Mouse (Mus musculus): ENCODE data around the gene Sox30. TPM values are rescaled to one million over a fixed set of nuclear protein-coding genes. Genes with fewer than 3 reads are reported as not detected.
A peak's percentile ranks its signal among the peaks of the same experiment; 100 is the strongest.

Sox30 gene
- polyA plus RNA-seq, 2 experiments: 0.45 to 0.54 TPM

DNA sequence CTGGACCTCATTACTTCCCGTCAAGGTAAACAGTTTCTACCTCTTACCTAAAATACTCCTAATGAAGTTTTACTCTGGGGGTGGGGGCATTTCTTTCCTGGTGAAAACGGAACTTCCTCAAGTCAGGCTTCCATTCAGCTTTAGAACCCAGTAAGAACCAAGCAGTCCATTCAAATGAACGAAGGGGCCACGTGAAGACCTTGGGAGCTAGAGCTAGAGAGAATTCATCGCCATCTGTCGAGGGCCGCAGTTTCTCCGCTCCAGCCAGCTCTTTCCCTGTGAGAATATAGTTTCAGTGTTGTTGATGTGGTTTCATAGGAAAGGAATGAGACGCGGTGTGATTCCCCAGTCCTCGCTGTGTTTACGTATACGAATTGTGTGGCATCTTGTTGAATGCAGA lies 12.0 kb downstream of the Sox30 start:
- H3K27me3 ChIP-seq (ENCODE audit: control insufficient read depth, insufficient read depth, low read length): no peaks in the 10 kb centered on the region
- H3K4me3 ChIP-seq (replicated peaks; ENCODE audit: low read length): peak overlapping the region; percentile 28
- no peak overlapping the region for H3K27ac ChIP-seq (replicated peaks; ENCODE audit: low read depth, low read length)
- 52% methylated on average over 13 of the region's 13 CpGs for WGBS
- no peaks in the 10 kb centered on the region for H3K36me3 ChIP-seq (ENCODE audit: control insufficient read depth, insufficient read depth, low read length)
- H3K4me1 ChIP-seq (ENCODE audit: control insufficient read depth, insufficient read depth, low read length): no peaks in the 10 kb centered on the region
- H3K4me2 ChIP-seq (replicated peaks; ENCODE audit: low read depth, low read length, severe bottlenecking): peak overlapping the region; percentile 54
- ATAC-seq (ENCODE audit: low FRiP score, low read depth) (no peak), DNase-seq (ENCODE audit: low spot score) (no peak)
- TF ChIP-seq POLR2A (IDR thresholded peaks at IDR 0.05; ENCODE audit: borderline replicate concordance, extremely low read depth, insufficient read depth, insufficient read length): no peak
- H3K9me3 ChIP-seq (ENCODE audit: control insufficient read depth, low read length): no peaks in the 10 kb centered on the region
- H3K9ac ChIP-seq (ENCODE audit: low read depth, low read length, severe bottlenecking): no peak overlapping the region; the same call in 1 of the 2 replicates

DNA sequence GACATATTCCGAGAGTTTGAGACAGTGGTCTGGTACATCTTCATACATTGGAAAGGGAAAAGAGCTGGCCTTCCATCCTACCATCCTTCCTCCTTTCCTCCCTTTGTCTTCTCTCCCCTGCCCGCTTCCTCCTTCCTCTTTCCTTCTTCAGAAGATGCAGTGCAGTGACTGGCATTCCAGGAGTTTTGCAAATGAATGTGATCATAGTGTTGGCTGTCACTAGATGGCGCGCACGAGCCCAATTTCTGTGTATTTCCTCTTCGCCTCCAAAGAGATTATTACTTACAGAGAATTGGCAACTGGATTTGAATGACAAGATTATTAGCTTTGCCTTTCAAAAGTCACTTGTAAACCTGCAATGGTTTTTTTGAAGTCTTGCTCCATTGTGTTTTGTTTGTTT lies 36.0 kb downstream of the Sox30 start:
- no peak overlapping the region for H3K4me3 ChIP-seq (replicated peaks; ENCODE audit: low read length)
- DNase-seq (ENCODE audit: low spot score) (peak; percentile 78), ATAC-seq (ENCODE audit: low FRiP score, low read depth) (no peak)
- H3K4me1 ChIP-seq (ENCODE audit: control insufficient read depth, insufficient read depth, low read length): no peaks in the 10 kb centered on the region
- 16% methylated on average over 6 of the region's 6 CpGs for WGBS
- TF ChIP-seq POLR2A (IDR thresholded peaks at IDR 0.05; ENCODE audit: borderline replicate concordance, extremely low read depth, insufficient read depth, insufficient read length): no peak
- H3K36me3 ChIP-seq (ENCODE audit: control insufficient read depth, insufficient read depth, low read length): no peaks in the 10 kb centered on the region
- no peaks in the 10 kb centered on the region for H3K9me3 ChIP-seq (ENCODE audit: control insufficient read depth, low read length)
- H3K27ac ChIP-seq (replicated peaks; ENCODE audit: low read depth, low read length): no peak overlapping the region
- H3K27me3 ChIP-seq (ENCODE audit: control insufficient read depth, insufficient read depth, low read length): no peaks in the 10 kb centered on the region
- no peak overlapping the region for H3K9ac ChIP-seq (ENCODE audit: low read depth, low read length, severe bottlenecking)
- H3K4me2 ChIP-seq (replicated peaks; ENCODE audit: low read depth, low read length, severe bottlenecking): no peak overlapping the region

DNA sequence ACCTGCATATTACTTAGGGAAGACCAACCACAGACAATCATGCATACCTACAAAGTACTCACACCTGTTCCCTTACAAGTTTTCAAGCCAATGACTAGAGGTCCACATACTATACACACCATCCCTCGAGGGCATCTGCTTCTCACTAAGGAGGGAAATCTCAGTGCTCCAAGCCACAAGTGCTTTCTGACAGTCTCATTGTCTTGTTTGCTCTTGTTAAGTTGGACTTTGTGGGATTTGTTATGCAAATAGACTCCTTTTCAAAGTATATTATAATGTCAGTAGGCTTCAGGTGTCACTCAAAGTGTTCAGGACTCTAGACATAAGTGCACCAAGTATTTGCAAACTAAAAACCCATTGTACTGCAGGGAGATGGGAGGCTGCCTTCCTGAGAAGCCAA lies 40.1 kb downstream of the Sox30 start:
- Histone ChIP-seq H3K4me3 (replicated peaks; ENCODE audit: low read length) (no peak overlapping the region), H3K4me1 (ENCODE audit: control insufficient read depth, insufficient read depth, low read length) (no peaks in the 10 kb centered on the region), H3K36me3 (ENCODE audit: control insufficient read depth, insufficient read depth, low read length) (no peaks in the 10 kb centered on the region), H3K4me2 (replicated peaks; ENCODE audit: low read depth, low read length, severe bottlenecking) (no peak overlapping the region), H3K9me3 (ENCODE audit: control insufficient read depth, low read length) (no peaks in the 10 kb centered on the region), H3K27me3 (ENCODE audit: control insufficient read depth, insufficient read depth, low read length) (no peaks in the 10 kb centered on the region), H3K27ac (replicated peaks; ENCODE audit: low read depth, low read length) (no peak overlapping the region), H3K9ac (ENCODE audit: low read depth, low read length, severe bottlenecking) (no peak overlapping the region)
- WGBS: 65% methylated on average over 1 of the region's 1 CpGs
- no peak for DNase-seq (ENCODE audit: low spot score)
- no peak for TF ChIP-seq POLR2A (IDR thresholded peaks at IDR 0.05; ENCODE audit: borderline replicate concordance, extremely low read depth, insufficient read depth, insufficient read length)
- ATAC-seq (ENCODE audit: low FRiP score, low read depth): no peak

DNA sequence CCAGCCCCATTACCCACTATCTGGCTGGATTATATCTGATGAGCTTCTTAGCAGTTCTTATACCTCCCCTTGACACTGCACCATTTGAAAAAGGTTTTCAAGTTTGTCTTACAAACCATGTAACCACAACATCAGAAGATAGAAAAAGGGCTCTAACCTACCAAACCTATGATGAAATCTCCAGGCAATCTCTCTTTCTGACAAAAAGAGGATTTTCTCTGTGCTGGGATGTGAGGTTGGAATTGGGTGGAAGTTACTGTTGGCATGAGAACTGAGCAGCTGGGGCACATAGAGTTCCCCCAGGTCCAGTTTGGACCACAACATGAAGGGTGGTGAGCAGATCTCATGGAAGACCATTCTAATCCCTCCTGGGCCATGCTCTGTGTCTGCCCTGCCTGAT lies 41.7 kb downstream of the Sox30 start:
- ATAC-seq (ENCODE audit: low FRiP score, low read depth): no peak
- Histone ChIP-seq H3K36me3 (ENCODE audit: control insufficient read depth, insufficient read depth, low read length) (no peaks in the 10 kb centered on the region), H3K4me1 (ENCODE audit: control insufficient read depth, insufficient read depth, low read length) (no peaks in the 10 kb centered on the region), H3K4me2 (replicated peaks; ENCODE audit: low read depth, low read length, severe bottlenecking) (no peak overlapping the region), H3K27me3 (ENCODE audit: control insufficient read depth, insufficient read depth, low read length) (no peaks in the 10 kb centered on the region), H3K4me3 (replicated peaks; ENCODE audit: low read length) (no peak overlapping the region), H3K27ac (replicated peaks; ENCODE audit: low read depth, low read length) (no peak overlapping the region), H3K9ac (ENCODE audit: low read depth, low read length, severe bottlenecking) (no peak overlapping the region), H3K9me3 (ENCODE audit: control insufficient read depth, low read length) (no peaks in the 10 kb centered on the region)
- no peak for TF ChIP-seq POLR2A (IDR thresholded peaks at IDR 0.05; ENCODE audit: borderline replicate concordance, extremely low read depth, insufficient read depth, insufficient read length)
- DNase-seq (ENCODE audit: low spot score): no peak

DNA sequence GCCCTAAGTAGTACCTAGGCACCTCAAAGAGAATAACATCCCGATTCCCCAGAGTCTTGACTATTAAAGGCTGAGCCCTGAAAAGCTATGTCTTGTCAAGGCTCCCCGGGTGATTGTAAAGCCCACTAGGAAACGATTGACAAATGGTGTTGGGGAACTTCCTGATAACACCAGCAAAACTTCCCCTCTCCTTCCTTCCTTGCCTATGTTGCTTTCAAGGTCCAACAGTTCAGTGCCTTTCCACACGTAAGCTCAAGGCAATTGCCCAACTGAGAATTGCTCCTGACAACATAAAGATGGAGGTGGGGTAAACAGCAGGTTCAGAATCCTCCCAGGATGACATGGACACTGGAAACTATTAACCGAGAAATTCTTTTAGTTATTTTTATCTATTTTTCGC lies 42.9 kb downstream of the Sox30 start:
- ATAC-seq (ENCODE audit: low FRiP score, low read depth) (no peak), DNase-seq (ENCODE audit: low spot score) (no peak)
- Histone ChIP-seq H3K4me2 (replicated peaks; ENCODE audit: low read depth, low read length, severe bottlenecking) (no peak overlapping the region), H3K27ac (replicated peaks; ENCODE audit: low read depth, low read length) (no peak overlapping the region), H3K9me3 (ENCODE audit: control insufficient read depth, low read length) (no peaks in the 10 kb centered on the region), H3K4me1 (ENCODE audit: control insufficient read depth, insufficient read depth, low read length) (no peaks in the 10 kb centered on the region), H3K36me3 (ENCODE audit: control insufficient read depth, insufficient read depth, low read length) (no peaks in the 10 kb centered on the region), H3K9ac (ENCODE audit: low read depth, low read length, severe bottlenecking) (no peak overlapping the region), H3K4me3 (replicated peaks; ENCODE audit: low read length) (no peak overlapping the region), H3K27me3 (ENCODE audit: control insufficient read depth, insufficient read depth, low read length) (no peaks in the 10 kb centered on the region)
- TF ChIP-seq POLR2A (IDR thresholded peaks at IDR 0.05; ENCODE audit: borderline replicate concordance, extremely low read depth, insufficient read depth, insufficient read length): no peak
- WGBS: 83% methylated on average over 6 of the region's 6 CpGs

DNA sequence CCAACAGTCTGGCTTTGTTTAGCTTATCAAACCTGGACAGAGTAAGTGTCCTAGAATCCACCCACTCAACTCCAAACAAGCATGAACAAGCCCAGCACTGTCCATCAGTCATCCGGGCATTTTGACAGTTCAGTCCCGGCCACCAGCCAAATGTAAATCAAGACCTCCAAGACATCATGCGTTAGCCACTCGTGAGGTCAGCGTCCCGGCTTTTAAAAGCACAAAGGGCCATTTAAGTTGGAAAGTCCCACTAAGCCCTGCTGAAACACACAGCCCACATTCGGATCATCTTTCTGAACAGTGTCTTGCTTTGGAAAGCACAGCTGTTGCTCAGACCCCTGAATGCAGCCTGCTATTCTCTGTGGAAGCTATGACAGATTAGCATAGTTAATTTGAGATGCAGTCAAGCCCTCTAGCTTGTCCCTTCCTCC lies 45.9 kb downstream of the Sox30 start:
- H3K27ac ChIP-seq (replicated peaks; ENCODE audit: low read depth, low read length): no peak overlapping the region
- no peaks in the 10 kb centered on the region for H3K36me3 ChIP-seq (ENCODE audit: control insufficient read depth, insufficient read depth, low read length)
- no peak overlapping the region for H3K4me2 ChIP-seq (replicated peaks; ENCODE audit: low read depth, low read length, severe bottlenecking)
- ATAC-seq (ENCODE audit: low FRiP score, low read depth): peak; percentile 87
- TF ChIP-seq POLR2A (IDR thresholded peaks at IDR 0.05; ENCODE audit: borderline replicate concordance, extremely low read depth, insufficient read depth, insufficient read length): no peak
- 65% methylated on average over 7 of the region's 7 CpGs for WGBS
- H3K27me3 ChIP-seq (ENCODE audit: control insufficient read depth, insufficient read depth, low read length): no peaks in the 10 kb centered on the region
- peak; percentile 63 for DNase-seq (ENCODE audit: low spot score)
- H3K9ac ChIP-seq (ENCODE audit: low read depth, low read length, severe bottlenecking): no peak overlapping the region
- no peak overlapping the region for H3K4me3 ChIP-seq (replicated peaks; ENCODE audit: low read length)
- peaks cover 11% of the 10 kb centered on the region for H3K4me1 ChIP-seq (ENCODE audit: control insufficient read depth, insufficient read depth, low read length)
- H3K9me3 ChIP-seq (ENCODE audit: control insufficient read depth, low read length): no peaks in the 10 kb centered on the region
